Mouse (Mus musculus): ENCODE results near the gene Pltp.
"Not testable (repeated sequence)": the region's sequence is repeated elsewhere in the genome, so short reads cannot be mapped to it uniquely, and the experiment has no call there.

The Pltp gene

DNA sequence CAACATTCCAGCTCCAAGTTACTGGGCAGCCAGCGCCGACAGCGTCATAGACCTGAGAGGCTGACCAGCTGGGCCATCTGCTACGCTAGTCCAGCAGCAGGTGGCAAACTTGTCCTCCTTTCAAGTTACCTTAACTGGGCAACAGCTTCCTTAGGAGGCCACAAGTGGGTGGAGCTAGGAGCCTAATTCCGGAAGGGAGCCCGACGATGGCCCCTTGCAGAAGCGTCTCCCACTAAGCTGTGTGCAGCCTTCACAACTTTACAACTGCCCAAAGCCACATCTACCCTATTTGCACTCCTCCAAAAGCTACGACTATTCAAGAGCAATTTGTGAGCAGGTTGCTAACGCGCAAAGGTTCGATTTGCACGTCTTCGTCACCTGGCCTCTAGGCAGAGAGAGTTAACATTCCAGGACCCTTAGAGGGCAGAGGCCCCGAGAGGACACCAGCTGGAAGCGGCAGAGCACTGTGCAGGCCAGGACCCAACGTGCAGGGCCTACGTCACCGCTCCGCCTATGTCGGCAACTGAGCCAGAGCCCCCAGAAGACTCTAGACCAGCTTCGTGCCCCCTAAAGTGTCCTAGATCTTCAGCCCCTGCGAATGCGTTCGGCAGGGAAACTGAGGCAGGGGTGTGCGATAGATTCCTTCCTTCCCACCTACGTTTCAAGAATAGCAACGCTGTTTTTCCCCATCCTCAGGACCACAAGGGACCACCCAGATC is 21.2 kb upstream of the Pltp start:
- peak; percentile 68 for DNase-seq

DNA sequence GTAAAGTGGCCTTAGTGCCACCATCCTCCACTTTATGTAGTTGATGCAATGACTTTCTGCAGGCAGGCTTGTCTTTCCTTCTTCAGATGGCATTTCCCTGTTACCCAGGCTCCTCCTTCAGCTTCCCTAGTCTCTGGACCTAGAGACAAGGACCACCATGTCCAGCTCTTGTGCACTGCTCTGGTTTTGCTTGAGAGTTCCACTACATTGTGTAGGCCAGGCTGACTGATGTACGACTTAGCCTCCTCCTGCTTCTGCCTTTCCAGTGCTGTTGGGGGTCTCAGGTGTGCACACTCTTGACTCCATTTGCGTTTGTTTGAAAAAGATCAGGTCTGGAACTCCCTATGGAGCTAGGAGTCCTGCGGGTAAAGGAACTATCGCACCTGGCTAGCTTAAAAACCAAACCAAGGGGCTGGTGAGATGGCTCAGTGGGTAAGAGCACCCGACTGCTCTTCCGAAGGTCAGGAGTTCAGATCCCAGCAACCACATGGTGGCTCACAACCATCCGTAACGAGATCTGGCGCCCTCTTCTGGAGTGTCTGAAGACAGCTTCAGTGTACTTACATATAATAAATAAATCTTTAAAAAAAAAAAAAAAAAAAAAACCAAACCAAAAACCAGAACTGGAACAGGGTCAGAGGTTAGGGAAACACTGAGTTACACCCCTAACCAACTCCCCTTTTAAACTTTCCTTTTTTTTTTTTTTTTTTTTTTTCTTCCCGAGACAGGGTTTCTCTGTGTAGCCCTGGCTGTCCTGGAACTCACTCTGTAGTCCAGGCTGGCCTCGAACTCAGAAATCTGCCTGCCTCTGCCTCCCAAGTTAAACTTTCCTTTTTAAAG is 20.1 kb upstream of the Pltp start:
- DNase-seq, result not testable (repeated sequence)

DNA sequence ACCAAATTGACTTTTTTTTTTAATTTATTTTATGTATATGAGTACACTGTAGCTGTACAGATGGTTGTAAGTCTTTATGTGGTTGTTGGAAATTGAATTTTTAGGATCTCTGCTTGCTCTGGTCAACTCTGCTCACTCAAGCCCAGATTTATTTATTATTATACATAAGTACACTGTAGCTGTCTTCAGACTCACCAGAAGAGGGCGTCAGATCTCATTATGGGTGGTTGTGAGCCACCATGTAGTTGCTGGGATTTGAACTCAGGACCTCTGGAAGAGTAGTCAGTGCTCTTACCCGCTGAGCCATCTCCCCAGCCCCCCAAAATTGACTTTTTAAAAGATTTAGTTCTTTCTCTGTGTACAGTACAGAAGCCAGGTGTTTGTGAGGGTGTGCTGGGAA is 18.1 kb upstream of the Pltp start:
- not testable (repeated sequence) for DNase-seq

DNA sequence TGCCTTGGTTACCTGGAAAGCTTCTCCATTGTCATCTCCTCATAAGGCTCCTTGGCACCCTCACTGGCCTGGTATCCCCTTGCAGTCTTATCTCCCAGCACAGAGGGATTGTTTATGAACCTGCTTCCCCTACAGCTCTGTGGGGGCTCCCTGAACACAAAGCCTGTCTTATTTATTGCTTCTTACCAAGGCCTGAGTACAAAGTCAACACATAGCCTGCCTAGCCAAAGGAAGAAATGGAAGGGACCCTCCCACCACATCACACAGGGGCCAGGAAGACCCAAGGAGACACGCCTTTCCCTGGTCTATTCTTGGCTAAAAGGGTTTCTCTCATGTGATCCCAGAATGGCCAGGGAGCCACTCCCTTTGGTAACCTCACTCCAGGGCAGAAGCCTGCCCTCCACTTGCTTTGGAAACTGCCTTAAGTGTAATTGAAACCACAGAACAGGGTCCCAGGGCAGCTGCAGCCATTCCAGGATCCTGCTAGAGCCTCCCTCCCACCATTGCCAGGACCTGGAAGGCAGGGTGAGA is 16.8 kb upstream of the Pltp start:
- DNase-seq, result no peak

DNA sequence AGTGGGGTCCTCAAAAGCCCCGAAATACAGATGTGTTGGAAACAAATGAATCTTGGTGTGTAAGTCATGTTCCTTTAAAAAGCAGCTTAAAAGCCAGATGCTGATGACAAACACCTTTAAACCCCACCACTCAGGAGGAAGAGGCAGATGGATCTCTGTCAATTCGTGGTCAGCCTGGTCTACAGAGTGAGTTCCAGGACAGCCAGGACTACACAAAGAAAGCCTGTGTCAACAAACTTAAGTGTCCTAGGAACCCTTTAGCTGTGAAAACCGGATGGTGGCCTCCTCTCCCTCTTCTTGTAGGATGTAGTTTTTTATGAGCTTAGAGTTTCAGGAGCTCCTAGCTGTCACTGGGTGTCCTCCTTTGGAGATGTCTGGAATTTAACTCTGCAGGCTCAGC is 16.1 kb upstream of the Pltp start:
- DNase-seq, result no peak

DNA sequence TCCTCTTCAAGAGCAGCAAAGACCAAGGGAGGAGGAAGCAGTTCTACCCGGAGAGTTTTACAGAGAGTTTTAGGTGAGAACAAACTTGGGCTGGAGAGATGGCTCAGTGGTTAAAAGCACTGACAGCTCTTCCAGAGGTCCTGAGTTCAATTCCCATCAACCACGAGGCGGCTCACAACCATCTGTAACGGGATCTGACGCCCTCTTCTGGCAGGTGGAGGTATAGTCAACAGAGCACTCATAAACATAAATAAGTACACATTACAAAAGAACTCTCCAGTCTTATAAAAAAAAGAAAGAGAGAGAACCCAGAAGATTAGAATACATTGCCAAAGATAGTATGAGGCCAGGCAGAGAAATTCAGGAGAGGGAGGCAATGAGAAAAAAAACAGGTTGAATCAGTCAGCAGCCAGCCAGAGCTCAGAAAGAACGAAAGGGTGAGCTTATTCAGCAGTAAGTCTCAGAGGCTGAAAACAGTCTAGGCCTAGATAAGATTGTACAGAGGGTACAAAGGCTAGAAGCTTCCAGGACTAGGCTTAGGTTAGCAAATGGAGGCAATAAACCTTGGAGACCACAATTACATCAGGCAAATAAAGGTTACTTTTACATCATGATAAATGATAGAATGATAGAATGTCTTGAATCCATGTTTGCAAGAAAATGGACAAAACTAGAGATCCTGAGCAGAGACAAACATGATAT is 14.2 kb upstream of the Pltp start:
- DNase-seq, result no peak

DNA sequence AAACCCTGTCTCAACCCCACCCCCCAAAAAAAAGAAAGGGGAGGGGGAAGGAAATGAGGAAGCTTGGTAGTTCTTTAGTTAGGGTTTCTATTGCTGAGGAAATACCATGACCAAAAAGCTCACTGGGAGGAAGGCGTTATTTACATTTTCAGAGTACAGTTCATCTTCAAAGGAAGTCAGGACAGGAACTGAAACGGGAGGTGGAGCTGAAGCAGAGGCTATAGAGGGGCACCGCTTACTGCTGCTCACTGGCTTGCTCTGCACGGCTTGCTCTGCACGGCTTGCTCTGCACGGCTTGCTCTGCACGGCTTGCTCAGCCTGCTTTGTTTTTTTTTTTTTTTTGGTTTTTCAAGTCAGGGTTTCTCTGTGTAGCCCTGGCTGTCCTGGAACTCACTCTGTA is 11.0 kb upstream of the Pltp start:
- DNase-seq, result no peak

DNA sequence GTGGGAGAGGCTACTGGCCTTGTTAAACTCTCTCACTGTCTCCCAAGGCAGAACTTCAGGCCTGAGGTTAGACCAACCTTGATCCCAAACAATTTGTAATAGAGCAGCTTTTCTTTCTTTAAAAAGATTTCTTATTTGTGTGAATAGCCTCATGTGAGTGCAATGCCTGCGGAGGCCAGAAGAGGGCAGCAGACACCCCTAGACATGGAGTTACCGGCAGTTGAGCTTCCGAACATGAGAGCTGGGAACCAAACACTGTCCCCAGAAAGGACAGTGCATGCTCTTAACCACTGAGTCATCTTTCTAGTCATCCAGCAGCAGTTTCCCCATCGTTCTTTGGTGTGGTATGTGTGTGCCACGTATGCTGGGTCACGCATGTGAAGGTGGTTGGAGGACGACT is 10.1 kb upstream of the Pltp start:
- no peak for DNase-seq

DNA sequence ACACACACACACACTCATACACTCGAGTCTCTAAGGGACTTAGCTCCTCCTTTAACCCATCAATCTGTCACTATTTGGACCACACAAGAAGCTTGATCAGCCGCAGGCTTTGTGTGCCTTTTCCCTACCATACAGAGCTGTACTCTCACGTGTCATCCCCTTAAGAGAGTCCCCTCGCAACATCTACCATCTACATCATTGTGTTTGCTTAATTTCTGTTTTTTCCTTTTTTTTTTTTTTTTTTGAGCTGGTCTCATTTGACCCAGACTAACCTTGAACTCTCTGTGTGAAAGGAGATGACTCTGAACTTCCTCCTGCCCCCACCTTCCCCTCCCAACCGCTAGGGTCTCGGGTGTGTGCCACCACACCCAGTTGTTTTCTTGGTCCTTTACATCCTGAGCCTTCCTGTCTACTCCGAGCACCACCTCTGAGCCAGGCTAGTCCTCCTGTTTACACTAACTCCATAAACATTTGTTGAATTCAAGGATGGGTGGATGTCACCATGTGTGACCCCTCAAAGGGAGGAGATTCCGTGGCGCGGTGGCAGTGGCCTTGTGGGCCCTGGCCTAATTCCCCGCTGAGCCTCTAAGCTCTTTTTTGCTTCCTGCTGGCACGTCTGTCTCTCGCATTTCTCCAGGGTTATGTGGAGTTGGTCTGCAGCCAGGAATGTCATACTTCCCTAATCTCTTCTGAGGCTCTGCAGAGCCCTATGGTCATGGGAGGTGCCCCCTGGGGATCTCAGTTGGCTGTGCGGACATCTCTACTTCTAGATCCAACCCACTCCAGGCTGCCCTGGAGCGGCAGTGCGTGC is 9.4 kb upstream of the Pltp start:
- no peak for DNase-seq

DNA sequence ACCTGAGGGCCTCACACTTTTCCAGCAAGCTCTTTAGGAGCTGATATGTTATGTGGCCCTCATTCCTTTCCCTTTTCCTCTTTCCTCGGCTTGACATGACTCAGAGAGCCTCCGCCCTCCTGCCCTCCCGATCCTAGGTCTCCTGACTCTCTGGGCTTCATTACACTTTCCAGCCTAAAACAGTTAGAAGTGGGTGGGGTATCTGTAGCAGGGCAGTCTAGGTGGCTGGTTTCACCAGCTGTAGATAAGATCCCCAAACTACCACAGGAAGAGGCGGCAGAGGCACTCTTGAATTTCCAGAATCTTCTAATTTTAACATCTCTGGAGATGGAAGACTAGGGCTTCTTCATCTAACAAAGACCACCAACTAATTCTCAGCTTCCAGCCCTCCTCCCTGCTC is 7.1 kb upstream of the Pltp start:
- no peak for DNase-seq

DNA sequence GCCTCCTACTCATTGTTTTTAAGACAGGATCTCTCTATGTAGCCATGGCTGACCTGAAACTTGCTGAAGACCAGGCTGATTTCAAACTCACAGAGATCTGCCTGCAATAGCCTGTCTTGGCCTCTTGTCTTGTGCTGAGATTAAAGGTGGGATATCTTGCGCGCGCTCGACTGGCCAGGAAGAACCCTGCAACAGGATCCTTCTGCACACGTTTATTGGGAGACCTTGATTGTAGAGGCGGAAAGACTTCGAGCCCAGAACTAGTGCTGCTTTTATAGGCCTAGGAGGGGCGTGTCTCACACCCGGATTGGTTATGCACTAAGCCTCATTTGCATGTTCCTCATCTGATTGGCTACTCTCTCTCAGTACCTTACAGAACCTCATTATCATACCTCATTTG is 5.9 kb upstream of the Pltp start:
- not testable (repeated sequence) for DNase-seq

DNA sequence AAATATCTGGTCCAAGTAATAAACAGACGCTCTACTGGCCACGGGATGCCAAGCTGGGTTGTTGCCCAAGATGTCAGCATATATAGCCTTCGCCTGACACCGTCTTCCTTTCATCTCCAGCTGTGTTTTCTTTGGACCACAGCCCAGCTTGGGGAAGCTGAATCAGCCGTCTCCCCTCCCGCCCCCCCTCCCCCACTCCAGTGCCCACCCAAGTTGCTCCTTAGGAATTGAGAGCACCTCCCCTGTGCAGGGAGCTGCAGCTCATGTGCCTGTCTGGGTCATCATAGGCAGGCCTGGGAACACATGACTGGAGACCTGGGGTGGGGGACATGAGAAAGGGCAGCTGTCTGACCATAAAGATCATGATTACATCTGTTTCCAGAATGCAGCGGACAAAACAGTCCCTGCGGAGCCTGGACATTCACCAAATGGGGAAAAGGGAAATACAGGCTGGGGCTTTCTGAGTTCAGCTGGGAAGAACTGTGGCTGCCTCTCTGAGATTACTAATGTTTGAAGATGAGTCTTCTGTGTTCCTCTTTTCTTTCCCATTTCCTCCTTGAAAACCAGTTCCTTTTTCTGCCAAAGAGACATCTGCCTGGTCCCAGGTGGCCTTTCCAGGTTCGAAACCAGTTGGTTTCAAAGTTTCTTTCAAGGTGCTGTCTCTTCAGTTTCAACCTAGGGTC is 4.8 kb upstream of the Pltp start:
- no peak for DNase-seq

DNA sequence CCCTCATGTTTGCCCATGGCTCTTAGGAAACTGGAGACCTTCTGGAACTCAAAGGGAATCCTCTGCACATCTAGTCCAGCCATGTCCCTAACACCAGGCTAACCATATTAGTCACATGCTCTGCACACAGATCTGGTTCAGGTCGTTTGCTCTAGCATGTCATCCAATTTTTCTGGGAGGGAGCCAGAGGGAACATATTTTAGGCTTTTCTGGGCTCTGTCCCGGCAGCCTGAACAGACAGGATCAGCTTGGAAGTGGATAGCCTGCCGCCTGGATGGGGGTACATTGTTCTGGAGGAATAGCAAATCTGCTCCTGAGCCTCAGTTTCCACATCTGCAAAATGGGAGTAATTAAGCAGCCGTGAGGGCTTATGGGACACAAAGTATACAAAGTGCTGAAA is 3.6 kb upstream of the Pltp start:
- no peak for DNase-seq

DNA sequence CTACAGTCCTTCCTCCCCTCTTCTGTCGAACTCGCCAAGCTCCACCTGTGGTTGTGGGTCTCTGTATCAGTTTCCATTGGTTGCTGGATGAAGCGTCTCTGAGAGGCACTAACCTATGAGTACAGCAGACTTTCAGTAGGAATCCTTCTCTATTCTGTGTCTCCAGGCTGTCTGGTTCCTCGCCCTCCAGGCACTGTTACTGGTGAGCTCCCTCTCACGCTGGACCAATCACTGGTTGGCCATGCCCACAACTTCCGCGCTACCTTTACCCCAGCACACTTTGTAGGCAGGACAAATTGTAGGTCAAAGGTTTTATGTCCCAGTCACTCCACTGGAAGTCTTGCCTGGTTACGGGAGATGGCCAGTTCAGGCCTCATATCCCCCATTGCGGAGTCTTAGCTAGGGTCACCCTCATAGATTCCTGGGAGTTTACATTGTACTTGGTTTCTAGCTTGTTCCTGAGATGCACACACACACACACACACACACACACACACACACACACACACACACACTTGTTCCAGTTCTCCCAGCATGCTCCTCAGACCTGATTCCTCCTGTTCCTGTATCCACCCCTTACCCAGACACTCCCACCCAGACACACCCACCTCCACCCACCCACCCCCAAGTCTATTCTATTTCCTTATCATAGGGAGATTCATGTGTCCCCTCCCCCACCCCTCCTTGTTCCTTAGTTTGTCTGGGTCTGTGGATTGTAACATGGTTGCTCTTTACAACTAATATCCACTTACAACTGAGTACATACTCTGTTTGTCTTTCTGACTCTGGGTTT is 2.3 kb upstream of the Pltp start:
- no peak for DNase-seq

DNA sequence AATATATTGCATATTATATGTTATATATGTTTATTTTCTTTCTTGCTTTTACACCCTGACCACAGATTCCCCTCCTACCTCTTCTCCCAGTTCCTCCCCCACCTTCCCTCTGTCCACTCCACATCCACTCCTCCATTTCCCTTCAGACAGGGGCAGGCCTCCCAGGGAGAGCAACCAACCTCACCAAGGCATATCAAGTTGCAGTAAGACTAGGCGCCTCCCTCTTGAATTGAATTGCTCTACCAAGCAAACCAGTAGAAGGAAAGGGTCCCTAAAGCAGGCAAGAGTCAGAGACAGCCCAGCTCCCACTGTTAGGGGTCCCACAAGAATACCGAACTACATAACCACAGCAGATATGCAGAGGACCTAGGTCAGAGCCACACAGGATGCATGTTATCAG is 1.6 kb upstream of the Pltp start:
- DNase-seq, result no peak

DNA sequence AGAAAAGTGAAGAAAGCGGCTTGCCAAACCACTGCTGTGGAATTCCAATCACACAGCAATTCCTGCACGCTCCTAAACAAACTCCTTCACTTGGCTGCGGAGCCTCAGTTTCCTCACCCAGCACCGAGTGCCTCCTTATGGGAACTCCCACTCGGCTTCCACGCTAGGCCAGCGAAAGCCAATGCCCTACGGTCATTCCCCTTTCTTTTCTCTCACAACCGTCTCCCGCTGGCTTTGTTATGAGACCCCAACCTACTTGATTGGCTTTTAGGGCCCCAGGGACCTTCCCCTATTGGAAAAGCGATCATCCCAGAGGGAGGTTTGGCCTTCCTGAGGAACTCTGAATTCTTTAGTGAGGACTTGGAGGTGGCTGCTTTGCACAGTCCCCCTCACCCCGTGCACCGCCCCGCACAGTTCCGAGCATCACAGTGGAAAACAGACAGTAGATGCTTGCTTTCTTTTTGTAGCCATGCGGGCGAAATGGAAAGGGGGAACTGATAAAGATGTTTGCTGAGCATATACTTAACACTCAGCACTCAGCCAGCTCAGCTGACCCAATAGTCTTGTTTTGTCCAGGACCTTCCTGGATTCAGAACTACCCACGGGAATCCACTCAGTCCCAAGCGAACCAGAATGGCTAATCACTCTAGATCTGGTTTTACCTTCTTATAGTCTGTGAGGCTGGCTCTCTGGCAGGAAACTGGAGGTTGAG is 487 bp upstream of the Pltp start:
- DNase-seq, result no peak

DNA sequence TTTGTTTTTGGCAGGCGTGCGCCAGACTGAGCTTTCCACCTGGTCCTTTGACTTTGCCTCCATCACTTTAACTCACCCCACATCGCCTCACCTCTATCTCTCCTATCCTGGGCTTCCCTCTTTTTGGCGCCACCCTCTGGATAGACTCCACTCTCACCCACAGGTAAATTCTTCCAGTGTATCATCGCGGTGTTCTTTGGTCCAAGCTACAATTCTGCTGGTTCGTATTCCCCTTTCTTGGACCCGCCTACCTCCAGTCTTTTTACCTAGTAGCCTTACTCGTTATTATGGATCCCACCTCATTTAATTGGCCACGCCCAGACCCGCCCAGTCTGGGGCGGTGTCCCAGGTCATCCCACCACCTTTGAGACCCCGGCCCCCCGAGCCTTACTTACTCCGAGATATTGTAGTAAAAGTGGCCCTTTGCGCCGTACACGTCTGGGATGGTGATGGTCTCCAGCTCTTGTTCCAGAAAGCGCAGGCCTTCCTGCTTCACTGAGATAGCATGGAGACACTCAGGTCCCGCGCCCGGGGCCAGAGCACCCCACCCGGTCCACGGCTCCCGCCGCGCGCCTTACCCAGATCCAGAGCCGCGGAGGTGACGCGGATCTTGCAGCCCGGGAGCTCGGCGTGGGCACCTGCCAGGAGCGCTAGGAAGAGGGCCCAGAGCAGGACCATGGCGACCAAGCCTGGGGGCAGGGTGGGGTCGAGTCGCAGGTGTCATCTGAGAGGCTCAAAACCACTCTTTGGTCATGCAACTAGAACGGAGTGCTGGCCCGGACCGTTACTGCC is 1.0 kb downstream of the Pltp start:
- no peak for DNase-seq

DNA sequence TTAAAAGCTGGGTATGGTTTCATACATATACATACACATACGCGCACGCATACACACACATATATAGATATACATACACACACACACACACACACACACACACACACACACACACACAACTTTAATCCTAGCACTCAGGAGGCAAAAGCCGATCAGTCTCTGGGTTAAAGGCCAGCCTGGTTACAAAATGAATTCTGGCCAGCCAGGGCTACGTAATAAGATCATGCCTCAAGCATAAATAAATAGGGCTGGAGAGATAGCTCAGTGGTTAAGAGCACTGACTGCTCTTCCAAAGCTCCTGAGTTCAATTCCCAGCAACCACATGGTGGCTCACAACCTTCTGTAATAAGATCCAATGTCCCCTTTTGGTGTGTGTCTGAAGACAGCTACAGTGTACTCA is 1.9 kb downstream of the Pltp start:
- not testable (repeated sequence) for DNase-seq

DNA sequence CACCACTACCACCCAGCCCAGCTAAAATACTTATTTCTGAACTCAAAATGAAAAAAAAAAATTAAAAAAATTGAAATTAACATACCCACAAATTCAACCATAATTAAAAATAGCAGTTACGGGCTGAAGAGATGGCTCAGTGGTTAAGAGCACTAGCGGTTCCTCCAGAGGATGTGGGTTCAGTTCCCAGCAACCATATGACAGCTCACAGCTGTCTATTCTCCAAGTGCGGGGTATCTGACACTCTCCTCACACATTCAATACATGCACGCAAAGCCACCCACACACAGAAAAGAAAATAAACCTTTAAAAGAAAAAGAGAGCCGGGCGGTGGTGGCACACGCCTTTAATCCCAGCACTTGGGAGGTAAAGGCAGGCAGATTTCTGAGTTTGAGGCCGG is 7.5 kb downstream of the Pltp start:
- no peak for DNase-seq

DNA sequence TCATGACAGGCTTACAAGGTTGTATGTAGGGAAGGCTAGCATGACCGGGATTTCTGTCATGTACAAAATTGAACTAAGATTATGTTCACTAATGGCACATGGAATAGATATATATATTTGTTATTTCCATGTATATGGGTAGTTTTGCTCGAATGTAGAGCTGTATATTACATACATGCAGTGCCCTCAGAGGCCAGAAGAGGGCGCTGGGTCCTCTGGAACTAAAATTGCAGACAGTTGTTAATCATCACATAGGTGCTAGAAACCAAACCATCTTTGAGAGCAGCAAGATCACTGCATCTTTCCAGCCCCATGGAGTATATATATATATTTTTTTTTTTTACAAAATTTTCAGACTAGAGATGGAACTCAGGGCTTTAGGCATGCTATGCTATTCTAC is 11.7 kb downstream of the Pltp start:
- DNase-seq, result no peak

All from cerebellum, adult 11 months (tissue).